1 mouse cellular context compared by ENCODE assay signal in the genomic region with DNA sequence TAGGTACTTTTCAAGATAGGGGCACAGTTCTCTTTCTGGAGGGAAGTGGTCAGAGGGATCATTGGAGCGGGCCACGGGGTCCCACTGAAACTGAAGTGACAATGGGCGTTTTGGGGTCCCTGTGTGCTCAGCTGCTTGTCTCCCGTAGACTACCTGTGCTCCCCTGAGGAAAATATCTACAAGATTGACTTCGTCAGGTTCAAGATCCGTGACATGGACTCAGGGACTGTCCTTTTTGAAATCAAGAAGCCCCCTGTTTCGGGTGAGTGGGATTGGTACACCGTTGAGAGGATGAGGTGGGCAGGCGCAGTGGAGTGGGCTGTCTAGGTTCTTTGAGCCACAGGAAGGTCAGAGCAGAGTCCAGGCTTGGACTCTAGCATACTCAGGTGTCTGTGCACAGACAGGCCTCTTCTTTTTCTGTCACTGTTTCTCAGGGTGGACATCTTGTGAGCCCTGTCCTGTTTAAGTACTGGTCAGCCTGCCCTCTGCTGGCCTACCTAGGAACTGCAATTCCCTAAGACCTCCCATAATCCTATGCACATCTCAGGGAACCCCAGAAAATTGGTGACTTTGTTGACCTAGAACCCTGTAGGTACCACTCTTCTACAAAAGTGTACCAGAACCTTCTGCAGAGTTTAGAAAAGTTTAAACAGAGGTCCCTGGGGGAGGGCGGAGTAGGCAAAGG.
TF ChIP-seq lines count a peak whose summit lies in the region.

No protein-coding gene starts in this region.

TF ChIP-seq in CH12.LX, 34 proteins besides CTCF, POLR2A, EP300 and RAD21:
- peak; percentile 34; the same call in 1 of the 2 replicates for TF ChIP-seq MEF2A (IDR thresholded peaks at IDR 0.05; ENCODE audit: borderline replicate concordance, low read depth, low read length)
- no peak; the same call in 1 of the 2 replicates for TF ChIP-seq TCF12 (IDR thresholded peaks at IDR 0.05; ENCODE audit: low read depth, low read length)
- TF ChIP-seq MAX (IDR thresholded peaks at IDR 0.05; ENCODE audit: low read length) = no peak; the same call in 1 of the 2 replicates
- TF ChIP-seq KAT2A (IDR thresholded peaks at IDR 0.05; ENCODE audit: insufficient replicate concordance, low read length) = no peak
- TF ChIP-seq SIN3A (IDR thresholded peaks at IDR 0.05; ENCODE audit: low read length) = peak; percentile 17; the same call in 1 of the 2 replicates
- TF ChIP-seq MYC (IDR thresholded peaks at IDR 0.05; ENCODE audit: low read depth, low read length) = 0 out of 2 replicates have a peak, but pooled peaks have one; percentile 26
- TF ChIP-seq CHD1 (IDR thresholded peaks at IDR 0.05; ENCODE audit: low read depth, low read length) = no peak; the same call in 1 of the 2 replicates
- no peak for TF ChIP-seq USF2 (conservative IDR thresholded peaks at IDR 0.05; ENCODE audit: low read depth, low read length)
- no peak for TF ChIP-seq PAX5 (IDR thresholded peaks at IDR 0.05; ENCODE audit: low read length)
- no peak for TF ChIP-seq USF1 (IDR thresholded peaks at IDR 0.05; ENCODE audit: low read depth, low read length)
- no peak; the same call in 1 of the 2 replicates for TF ChIP-seq ELF1 (IDR thresholded peaks at IDR 0.05; ENCODE audit: low read depth, low read length)
- TF ChIP-seq HCFC1 (IDR thresholded peaks at IDR 0.05; ENCODE audit: low read depth, low read length) = peak; percentile 52; the same call in 1 of the 2 replicates
- TF ChIP-seq ZNF384 (IDR thresholded peaks at IDR 0.05; ENCODE audit: low read depth, low read length) = no peak
- TF ChIP-seq IRF4 (IDR thresholded peaks at IDR 0.05; ENCODE audit: low read depth, low read length) = 0 out of 2 replicates have a peak, but pooled peaks have one; percentile 18
- TF ChIP-seq E2F4 (IDR thresholded peaks at IDR 0.05; ENCODE audit: insufficient replicate concordance, low read depth, low read length) = no peak
- TF ChIP-seq ETS1 (conservative IDR thresholded peaks at IDR 0.05; ENCODE audit: low read depth, low read length) = no peak
- TF ChIP-seq CHD2 (IDR thresholded peaks at IDR 0.05; ENCODE audit: low read length) = no peak
- 0 out of 2 replicates have a peak, but pooled peaks have one; percentile 67 for TF ChIP-seq UBTF (IDR thresholded peaks at IDR 0.05; ENCODE audit: low read depth, low read length)
- TF ChIP-seq POLR2AphosphoS2 (IDR thresholded peaks at IDR 0.05; ENCODE audit: low read depth, low read length) = no peak
- peak; percentile 70 for TF ChIP-seq SMC3 (IDR thresholded peaks at IDR 0.05; ENCODE audit: low read depth, low read length)
- 0 out of 2 replicates have a peak, but pooled peaks have one; percentile 24 for TF ChIP-seq NRF1 (IDR thresholded peaks at IDR 0.05; ENCODE audit: low read depth, low read length)
- TF ChIP-seq ZC3H11A (IDR thresholded peaks at IDR 0.05; ENCODE audit: low read depth, low read length) = no peak
- 0 out of 2 replicates have a peak, but pooled peaks have one; percentile 61 for TF ChIP-seq TBP (conservative IDR thresholded peaks at IDR 0.05; ENCODE audit: low read depth, low read length)
- TF ChIP-seq NELFE (IDR thresholded peaks at IDR 0.05; ENCODE audit: low read depth, low read length) = peak; percentile 68
TF ChIP-seq in CH12.LX: peak in this region for 10.
